Mouse (Mus musculus) kidney, adult 10 weeks (tissue): ENCODE data around the gene Uox. TPM values are rescaled to one million over a fixed set of nuclear protein-coding genes. Genes with fewer than 3 reads are reported as not detected.

ENCODE experiments used
- polyA plus RNA-seq: library from polyadenylated mRNA; stranded (reverse); fragments of 350-450 nt; fragmentation: Illumina TruSeq; extraction: RNeasy Lipid Tissue Mini Kit (QIAGEN cat#74804); gene quantifications from one replicate; pipeline ENCODE4 v1.2.3, GENCODE M21; 2014; ENCODE audit warnings: low read depth, low replicate concordance

The Uox gene
- polyA plus RNA-seq = not detected

DNA sequence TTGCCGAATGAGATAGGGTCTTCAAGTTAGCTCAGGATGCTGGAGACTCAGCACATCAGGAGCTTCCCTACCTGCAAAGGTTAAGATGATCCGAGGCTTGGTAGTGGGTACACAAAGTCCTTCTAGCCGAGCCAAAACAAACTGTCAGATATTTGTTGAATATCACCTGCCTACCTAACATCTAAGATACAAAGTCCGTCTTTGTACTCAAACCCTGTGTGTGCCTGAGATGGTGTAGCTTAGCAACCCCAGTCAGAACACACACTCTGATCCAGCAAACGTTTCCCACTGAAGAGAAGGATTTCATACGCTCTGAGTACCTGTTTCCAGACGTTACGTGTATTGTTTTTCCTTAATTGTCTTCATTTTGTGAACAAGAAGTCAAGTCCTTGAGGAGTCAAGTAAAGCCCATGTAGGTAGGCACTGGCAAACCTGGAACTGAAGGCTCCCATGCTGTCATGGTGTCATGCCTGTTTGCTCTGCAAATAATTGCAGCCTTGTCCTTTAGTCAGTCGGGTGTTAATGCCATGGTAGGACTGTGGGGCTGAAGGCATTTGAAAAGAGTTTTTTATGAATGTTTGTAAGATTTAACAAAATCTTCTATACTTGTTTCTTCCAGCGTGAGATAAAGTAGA is at the start of gene Uox:
Gene Uox (plus strand): TSS at position 279 of the 635 bp plus-strand sequence.

DNA sequence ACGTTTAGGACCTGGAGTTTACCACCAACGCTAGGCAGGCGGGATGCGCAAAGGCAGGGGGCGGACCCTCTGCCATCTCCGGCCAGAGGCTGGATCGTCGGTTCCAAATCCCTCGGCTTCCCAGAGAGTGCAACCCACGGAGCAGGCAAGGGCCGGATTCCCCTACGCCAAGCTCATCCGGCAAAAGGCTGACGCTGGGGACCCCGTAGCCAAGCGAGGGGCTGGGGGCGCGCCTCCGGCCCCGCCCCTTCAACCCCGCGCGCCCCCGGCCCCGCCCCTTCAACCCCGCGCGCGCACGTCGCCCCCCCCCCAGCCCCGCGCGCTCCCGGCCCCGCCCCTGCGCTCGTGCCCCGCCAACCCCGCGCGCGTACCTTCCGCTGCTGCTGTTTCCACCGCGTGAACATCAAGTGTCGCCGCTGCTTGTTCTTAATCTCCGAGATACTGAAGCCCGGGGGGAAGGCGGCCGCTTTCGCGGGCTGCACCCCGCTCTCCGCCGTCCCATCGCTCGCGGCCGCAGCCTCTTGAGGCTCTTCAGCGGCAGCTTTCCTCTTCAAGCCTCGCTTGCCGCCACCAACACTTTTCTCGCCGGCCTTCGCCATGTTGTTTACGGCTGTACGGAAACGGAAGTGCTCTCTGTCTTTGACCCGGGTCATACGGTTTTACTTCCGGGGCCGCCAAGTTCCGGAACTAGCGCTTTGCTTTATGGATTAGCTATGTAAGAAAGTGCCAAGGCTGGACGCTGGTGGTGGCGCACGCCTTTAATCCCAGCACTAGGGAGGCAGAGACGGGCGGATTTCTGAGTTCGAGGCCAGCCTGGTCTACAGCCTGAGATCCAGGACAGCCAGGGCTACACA is 49.2 kb upstream of the Uox start, which contains the start of gene Rpf1:
Gene Rpf1 (minus strand): TSS at position 632 of the 854 bp plus-strand sequence.

DNA sequence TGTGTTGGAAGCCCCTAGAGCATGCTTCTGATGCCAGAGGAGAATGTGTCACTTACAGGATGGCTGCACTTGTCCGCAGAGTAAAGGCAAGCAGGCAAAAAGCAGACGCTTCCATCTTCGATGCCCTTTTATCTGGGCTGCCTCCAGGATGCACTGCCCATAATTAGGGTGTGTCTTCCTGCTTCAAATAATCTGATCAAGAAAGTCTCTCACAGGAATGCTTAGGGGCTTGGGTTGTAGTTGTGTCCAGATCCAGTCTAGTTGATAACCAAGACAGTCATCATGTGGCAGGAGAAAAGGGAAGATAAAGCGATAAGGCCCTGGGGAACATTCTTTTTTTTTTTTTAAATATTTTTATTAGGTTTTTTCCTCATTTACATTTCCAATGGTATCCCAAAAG is 45.3 kb downstream of the Uox start, which contains the start of gene Dnase2b:
Gene Dnase2b (minus strand): TSS at position 101 of the 400 bp plus-strand sequence.

DNA sequence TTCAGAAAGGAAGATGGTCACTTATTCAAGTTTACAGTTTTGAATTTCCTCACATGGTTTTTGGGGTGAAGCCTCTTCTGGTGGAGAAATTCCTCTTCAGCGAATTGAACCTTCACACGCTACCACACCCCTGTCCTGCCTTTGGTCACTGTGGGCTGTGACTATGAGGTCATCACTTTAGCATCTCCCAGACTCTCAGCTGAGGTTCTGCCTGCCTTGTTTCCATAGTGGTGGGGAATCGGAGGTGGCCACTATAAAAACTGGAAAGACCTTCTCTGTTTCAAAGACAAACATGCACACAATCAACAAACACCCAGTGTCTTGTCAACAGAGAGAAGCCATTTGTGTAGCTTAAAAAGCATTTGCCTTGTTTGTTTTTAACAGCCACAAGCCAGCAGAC is 81.0 kb downstream of the Uox start, which contains the start of gene 4930503B20Rik:
Gene 4930503B20Rik (minus strand): TSS at position 101 of the 400 bp plus-strand sequence.

Other genes with a start within 250 kb of the Uox start
- gene Ssx2ip, start 165.8 kb upstream of the Uox start, polyA plus RNA-seq = 45.2 TPM
- gene Ctbs, start 120.6 kb upstream of the Uox start, polyA plus RNA-seq = 85.8 TPM
- gene Spata1, start 70.7 kb upstream of the Uox start, polyA plus RNA-seq = 7.1 TPM
- gene Gng5, start 70.6 kb upstream of the Uox start, polyA plus RNA-seq = 922 TPM
- 127 TPM for gene Rpf1, start 49.0 kb upstream of the Uox start, polyA plus RNA-seq
- gene Dnase2b, start 45.2 kb downstream of the Uox start, polyA plus RNA-seq = not detected
- not detected for gene 4930503B20Rik, start 80.9 kb downstream of the Uox start, polyA plus RNA-seq
- 0.89 TPM for gene Samd13, start 115.2 kb downstream of the Uox start, polyA plus RNA-seq
- 85.4 TPM for gene Prkacb, start 242.6 kb downstream of the Uox start, polyA plus RNA-seq